Mouse (Mus musculus): ENCODE measurements around the gene Olfr1095.

Gene Olfr1095

DNA sequence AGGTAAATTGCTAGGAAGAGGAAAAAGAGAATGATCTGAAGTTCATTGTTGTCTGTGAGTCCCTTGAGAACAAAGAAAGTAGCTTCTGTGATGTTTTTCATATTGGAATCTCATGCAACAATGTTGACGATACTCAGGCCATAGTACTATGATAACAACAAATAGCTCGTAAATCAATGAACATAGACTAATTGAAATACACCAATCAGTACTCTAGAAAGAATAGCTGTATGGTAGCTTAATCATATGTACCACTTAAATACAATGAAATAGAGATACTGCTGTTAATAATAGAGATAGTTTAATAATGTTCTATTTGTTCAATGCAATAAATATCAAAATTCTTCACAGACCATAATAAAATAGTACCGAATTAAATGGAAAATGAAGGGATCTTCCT is at the start of gene Olfr1095:
Gene Olfr1095, minus strand, starts transcription at position 101 of the 400 bp plus-strand sequence.
- DNase-seq (ENCODE audit: low read depth, low spot score): no peak

DNA sequence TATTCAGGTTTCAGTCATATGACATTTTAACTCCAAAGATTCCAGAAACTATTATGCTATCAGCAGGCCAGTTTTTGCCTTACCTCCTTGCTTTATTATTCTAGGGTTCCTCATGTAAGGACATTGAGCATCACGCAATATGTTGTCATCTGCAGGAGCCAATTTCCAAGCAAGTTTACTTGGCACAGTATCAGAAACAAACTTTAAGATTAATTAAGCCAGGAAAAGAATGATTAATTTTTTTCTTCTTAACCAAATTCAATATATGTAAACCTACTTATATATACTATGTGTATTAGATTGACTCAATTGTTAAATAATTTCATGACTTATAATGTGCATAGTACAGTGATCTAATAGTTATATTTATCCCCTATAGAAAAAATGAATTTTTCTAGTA is 40.6 kb upstream of the Olfr1095 start, which contains the start of gene Olfr1097:
Gene Olfr1097, minus strand, starts transcription at position 101 of the 400 bp plus-strand sequence.
- DNase-seq (ENCODE audit: low read depth, low spot score): no peak

DNA sequence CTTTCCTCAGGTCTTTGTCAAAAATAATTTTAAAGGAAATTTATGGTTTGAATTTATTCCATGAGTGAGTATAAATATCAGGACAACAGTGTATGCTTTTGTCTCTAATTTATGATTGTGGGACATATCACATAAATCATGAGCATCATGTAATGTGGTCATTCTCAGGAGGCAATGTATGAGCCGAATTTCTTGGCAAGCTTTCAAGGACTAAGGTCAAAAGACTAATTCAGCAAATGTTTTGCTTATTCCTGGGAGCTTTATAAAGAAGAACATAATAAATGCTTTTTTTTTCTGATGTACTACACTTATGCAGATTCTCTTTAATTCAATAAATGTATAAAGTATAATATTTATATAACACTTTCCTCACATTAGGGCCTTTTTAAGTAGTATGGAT is 23.2 kb upstream of the Olfr1095 start, which contains the start of gene Gm13723:
Gene Gm13723, minus strand, starts transcription at position 101 of the 400 bp plus-strand sequence.
- no peak for DNase-seq (ENCODE audit: low read depth, low spot score)

DNA sequence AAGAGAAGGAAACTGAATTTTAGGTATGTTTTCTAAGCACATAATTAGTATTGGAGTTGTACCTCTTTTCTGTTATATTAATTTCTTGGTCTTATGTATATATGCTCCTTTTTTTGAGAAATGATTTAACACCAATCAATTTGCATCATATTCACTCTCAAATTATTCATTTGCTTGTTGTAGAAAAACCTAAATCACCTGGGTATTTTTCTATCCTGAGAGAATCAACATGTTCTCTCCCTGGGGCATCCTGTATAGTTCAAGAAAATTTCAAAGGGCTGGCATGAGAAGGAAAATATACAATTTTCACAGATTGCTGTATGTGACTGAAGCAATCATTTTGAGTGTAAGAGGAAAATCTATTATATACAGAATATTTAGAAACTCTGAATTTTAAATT is 27.1 kb downstream of the Olfr1095 start, which contains the start of gene Olfr1094:
Gene Olfr1094, plus strand, starts transcription at position 301 of the 400 bp plus-strand sequence.
- no peak for DNase-seq (ENCODE audit: low read depth, low spot score)

DNA sequence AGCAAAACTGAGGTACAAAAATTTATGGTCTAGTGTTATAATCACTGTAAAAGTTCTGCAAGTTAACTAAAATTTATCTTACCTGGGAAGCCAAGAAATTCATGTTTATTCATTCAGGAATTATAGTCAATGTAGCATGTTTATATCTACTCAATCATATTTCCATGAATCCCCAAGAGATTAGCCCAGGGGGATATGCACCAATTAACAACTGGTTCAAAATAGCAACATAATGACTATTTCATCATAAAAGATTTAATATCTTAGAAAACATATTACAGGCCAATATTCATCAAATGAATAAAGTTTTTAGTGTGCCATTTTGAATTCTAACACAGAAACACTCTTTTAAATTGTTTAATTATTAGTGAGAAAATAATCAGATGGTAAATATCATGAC is 41.6 kb downstream of the Olfr1095 start, which contains the start of gene Olfr141:
Gene Olfr141, minus strand, starts transcription at position 101 of the 400 bp plus-strand sequence.
- DNase-seq (ENCODE audit: low read depth, low spot score): no peak
